Mouse (Mus musculus): ENCODE data around the gene Ccnd3. TPM values are rescaled to one million over a fixed set of nuclear protein-coding genes. Genes with fewer than 3 reads are reported as not detected.

The Ccnd3 gene
- polyA plus RNA-seq, 1 experiment from 2014 or later, result 428 TPM

- 8% methylated on average over 25 of the region's 25 CpGs for WGBS
- no peak overlapping the region for H3K4me3 ChIP-seq (ENCODE audit: low read depth, low read length)
- no peaks in the 10 kb centered on the region for H3K27me3 ChIP-seq (ENCODE audit: control insufficient read depth, insufficient read depth, low read length)
- peaks cover 28% of the 10 kb centered on the region for H3K4me1 ChIP-seq (ENCODE audit: control insufficient read depth, insufficient read depth, low read length)
- H3K9ac ChIP-seq (replicated peaks; ENCODE audit: low read depth, low read length), result no peak overlapping the region; the same call in 1 of the 2 replicates
- peak; percentile 90 for ATAC-seq (ENCODE audit: insufficient number of reproducible peaks, insufficient read depth, low FRiP score, low read depth)
- peak overlapping the region; percentile 37 for H3K4me2 ChIP-seq (replicated peaks; ENCODE audit: low read depth, low read length)
- no peaks in the 10 kb centered on the region for H3K9me3 ChIP-seq (ENCODE audit: control insufficient read depth, low read depth, low read length)
- no peaks in the 10 kb centered on the region for H3K36me3 ChIP-seq (ENCODE audit: control insufficient read depth, insufficient read depth, low read length)
- peak overlapping the region; percentile 94 for H3K27ac ChIP-seq (ENCODE audit: low read length)
These were observed 6.5 kb downstream of the Ccnd3 start for GRCm38 (mm10) chr17:47511111-47512020.

DNA sequence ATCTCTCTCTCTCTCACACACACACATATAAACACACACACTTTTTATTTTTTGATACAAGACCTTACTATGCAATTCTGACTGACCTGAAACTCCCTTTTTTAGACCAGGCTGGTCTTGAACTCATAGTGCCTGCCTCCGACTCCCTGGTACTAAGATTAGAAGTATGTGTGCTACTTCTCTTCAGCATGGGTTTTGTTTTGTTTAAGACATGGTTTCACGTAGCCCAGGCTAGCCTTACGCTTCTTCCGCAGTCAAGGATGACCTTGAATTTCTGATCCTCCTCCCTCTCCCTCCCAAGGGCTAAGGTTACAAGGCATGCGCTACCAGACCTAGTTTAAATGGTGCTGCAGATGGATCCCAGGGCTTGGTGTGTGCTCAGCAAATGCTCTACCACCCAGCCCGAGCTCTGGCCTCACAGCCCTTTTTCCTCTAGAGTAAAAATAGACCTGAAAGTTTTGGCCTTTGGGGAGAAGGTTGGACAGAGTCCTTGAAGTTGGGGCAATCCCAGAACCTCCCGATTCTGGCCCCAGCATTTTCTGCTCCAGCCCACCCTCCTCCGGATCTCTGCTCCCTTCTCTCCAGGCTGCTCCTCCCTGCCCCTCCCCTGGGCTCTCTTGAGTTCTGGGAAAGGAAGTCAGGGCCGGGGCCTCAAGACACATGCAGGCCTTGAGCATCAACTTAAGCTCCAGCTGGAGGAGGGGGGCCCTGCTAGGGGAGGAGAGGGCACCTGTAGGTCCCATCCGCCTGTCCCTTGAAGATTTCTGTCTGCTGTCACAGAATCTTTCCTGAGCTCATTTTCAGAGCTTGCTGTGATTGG is 8.3 kb downstream of the Ccnd3 start:
- 47% methylated on average over 10 of the region's 10 CpGs for WGBS
- no peak for ATAC-seq (ENCODE audit: insufficient number of reproducible peaks, insufficient read depth, low FRiP score, low read depth)
- Histone ChIP-seq H3K4me1 (ENCODE audit: control insufficient read depth, insufficient read depth, low read length) (peaks cover 28% of the 10 kb centered on the region), H3K4me2 (replicated peaks; ENCODE audit: low read depth, low read length) (no peak overlapping the region), H3K36me3 (ENCODE audit: control insufficient read depth, insufficient read depth, low read length) (no peaks in the 10 kb centered on the region), H3K27me3 (ENCODE audit: control insufficient read depth, insufficient read depth, low read length) (no peaks in the 10 kb centered on the region), H3K4me3 (ENCODE audit: low read depth, low read length) (no peak overlapping the region), H3K9me3 (ENCODE audit: control insufficient read depth, low read depth, low read length) (no peaks in the 10 kb centered on the region), H3K27ac (ENCODE audit: low read length) (peak overlapping the region; percentile 66), H3K9ac (replicated peaks; ENCODE audit: low read depth, low read length) (no peak overlapping the region)

- WGBS, result 79% methylated on average over 7 of the region's 7 CpGs
- no peak overlapping the region for H3K4me2 ChIP-seq (replicated peaks; ENCODE audit: low read depth, low read length)
- H3K27me3 ChIP-seq (ENCODE audit: control insufficient read depth, insufficient read depth, low read length), result no peaks in the 10 kb centered on the region
- H3K4me3 ChIP-seq (ENCODE audit: low read depth, low read length), result no peak overlapping the region
- no peaks in the 10 kb centered on the region for H3K9me3 ChIP-seq (ENCODE audit: control insufficient read depth, low read depth, low read length)
- H3K27ac ChIP-seq (ENCODE audit: low read length), result no peak overlapping the region
- ATAC-seq (ENCODE audit: insufficient number of reproducible peaks, insufficient read depth, low FRiP score, low read depth), result no peak
- H3K36me3 ChIP-seq (ENCODE audit: control insufficient read depth, insufficient read depth, low read length), result no peaks in the 10 kb centered on the region
- no peak overlapping the region for H3K9ac ChIP-seq (replicated peaks; ENCODE audit: low read depth, low read length)
- peaks cover 39% of the 10 kb centered on the region for H3K4me1 ChIP-seq (ENCODE audit: control insufficient read depth, insufficient read depth, low read length)
These were observed 10.5 kb downstream of the Ccnd3 start for GRCm38 (mm10) chr17:47515180-47515844.

DNA sequence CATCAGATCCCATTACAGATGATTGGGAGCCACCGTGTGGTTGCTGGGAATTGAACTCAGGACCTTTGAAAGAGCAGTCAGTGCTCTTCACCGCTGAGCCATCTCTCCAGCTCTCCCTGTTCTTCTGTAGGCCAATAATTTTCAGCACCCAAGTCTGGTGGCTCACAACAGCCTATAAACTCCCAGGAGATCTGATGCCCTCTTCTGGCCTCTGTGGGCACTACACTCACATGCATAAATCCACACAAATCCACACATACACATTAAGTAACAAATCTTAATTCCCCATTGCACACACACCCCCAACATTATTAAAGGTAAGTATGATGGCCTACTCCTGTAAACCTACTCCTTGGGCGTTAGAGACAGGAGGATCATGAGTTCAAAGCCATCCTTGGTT is 11.4 kb downstream of the Ccnd3 start:
- H3K4me1 ChIP-seq (ENCODE audit: control insufficient read depth, insufficient read depth, low read length), result peaks cover 40% of the 10 kb centered on the region
- H3K4me3 ChIP-seq (ENCODE audit: low read depth, low read length), result no peak overlapping the region
- H3K27me3 ChIP-seq (ENCODE audit: control insufficient read depth, insufficient read depth, low read length), result no peaks in the 10 kb centered on the region
- no peak overlapping the region for H3K9ac ChIP-seq (replicated peaks; ENCODE audit: low read depth, low read length)
- H3K9me3 ChIP-seq (ENCODE audit: control insufficient read depth, low read depth, low read length), result no peaks in the 10 kb centered on the region
- no peak for ATAC-seq (ENCODE audit: insufficient number of reproducible peaks, insufficient read depth, low FRiP score, low read depth)
- no peak overlapping the region for H3K4me2 ChIP-seq (replicated peaks; ENCODE audit: low read depth, low read length)
- 95% methylated on average over 3 of the region's 3 CpGs for WGBS
- H3K36me3 ChIP-seq (ENCODE audit: control insufficient read depth, insufficient read depth, low read length), result no peaks in the 10 kb centered on the region
- H3K27ac ChIP-seq (ENCODE audit: low read length), result no peak overlapping the region

GRCm38 (mm10) chr17:47518205-47518604 is 13.4 kb downstream of the Ccnd3 start:
- Histone ChIP-seq H3K4me3 (ENCODE audit: low read depth, low read length) (no peak overlapping the region), H3K9me3 (ENCODE audit: control insufficient read depth, low read depth, low read length) (no peaks in the 10 kb centered on the region), H3K9ac (replicated peaks; ENCODE audit: low read depth, low read length) (no peak overlapping the region), H3K27me3 (ENCODE audit: control insufficient read depth, insufficient read depth, low read length) (no peaks in the 10 kb centered on the region), H3K4me2 (replicated peaks; ENCODE audit: low read depth, low read length) (0 out of 2 replicates have a peak overlapping the region, but pooled peaks have one; percentile 20), H3K4me1 (ENCODE audit: control insufficient read depth, insufficient read depth, low read length) (peaks cover 51% of the 10 kb centered on the region), H3K36me3 (ENCODE audit: control insufficient read depth, insufficient read depth, low read length) (no peaks in the 10 kb centered on the region), H3K27ac (ENCODE audit: low read length) (peak overlapping the region; percentile 99)
- WGBS, result 16% methylated on average over 8 of the region's 8 CpGs
- ATAC-seq (ENCODE audit: insufficient number of reproducible peaks, insufficient read depth, low FRiP score, low read depth), result peak; percentile 31

- WGBS, result 2% methylated on average over 17 of the region's 17 CpGs
- H3K4me3 ChIP-seq (ENCODE audit: low read depth, low read length), result no peak overlapping the region
- peaks cover 56% of the 10 kb centered on the region for H3K4me1 ChIP-seq (ENCODE audit: control insufficient read depth, insufficient read depth, low read length)
- peak overlapping the region; percentile 99 for H3K27ac ChIP-seq (ENCODE audit: low read length)
- no peaks in the 10 kb centered on the region for H3K27me3 ChIP-seq (ENCODE audit: control insufficient read depth, insufficient read depth, low read length)
- no peaks in the 10 kb centered on the region for H3K9me3 ChIP-seq (ENCODE audit: control insufficient read depth, low read depth, low read length)
- peak overlapping the region; percentile 22 for H3K4me2 ChIP-seq (replicated peaks; ENCODE audit: low read depth, low read length)
- ATAC-seq (ENCODE audit: insufficient number of reproducible peaks, insufficient read depth, low FRiP score, low read depth), result peak; percentile 92
- no peaks in the 10 kb centered on the region for H3K36me3 ChIP-seq (ENCODE audit: control insufficient read depth, insufficient read depth, low read length)
- peak overlapping the region; percentile 18; the same call in 1 of the 2 replicates for H3K9ac ChIP-seq (replicated peaks; ENCODE audit: low read depth, low read length)
These were observed 16.9 kb downstream of the Ccnd3 start for GRCm38 (mm10) chr17:47521551-47522258.

DNA sequence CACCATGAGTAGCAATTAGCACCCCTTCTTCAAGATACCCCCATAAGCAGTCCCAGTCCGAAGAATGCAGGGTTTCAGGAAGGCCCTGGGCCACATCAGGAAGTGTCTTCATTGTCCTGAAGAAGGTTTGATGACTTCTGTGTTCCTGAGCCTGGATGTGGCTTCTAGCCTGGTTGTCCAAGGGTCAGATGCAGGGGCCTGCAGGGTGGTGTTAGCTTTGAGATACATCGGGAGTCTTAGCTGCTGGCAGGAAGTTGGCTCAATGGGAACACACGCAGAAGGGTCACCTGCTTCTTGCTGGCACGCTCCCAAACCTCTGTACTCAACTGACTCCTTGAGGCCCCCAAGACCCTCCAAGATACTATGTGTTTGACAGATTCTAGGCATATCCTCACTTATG is 17.7 kb downstream of the Ccnd3 start:
- Histone ChIP-seq H3K4me2 (replicated peaks; ENCODE audit: low read depth, low read length) (peak overlapping the region; percentile 22; the same call in 1 of the 2 replicates), H3K9me3 (ENCODE audit: control insufficient read depth, low read depth, low read length) (no peaks in the 10 kb centered on the region), H3K9ac (replicated peaks; ENCODE audit: low read depth, low read length) (peak overlapping the region; percentile 18; the same call in 1 of the 2 replicates), H3K27me3 (ENCODE audit: control insufficient read depth, insufficient read depth, low read length) (no peaks in the 10 kb centered on the region), H3K27ac (ENCODE audit: low read length) (peak overlapping the region; percentile 99), H3K4me1 (ENCODE audit: control insufficient read depth, insufficient read depth, low read length) (peaks cover 60% of the 10 kb centered on the region), H3K4me3 (ENCODE audit: low read depth, low read length) (no peak overlapping the region), H3K36me3 (ENCODE audit: control insufficient read depth, insufficient read depth, low read length) (no peaks in the 10 kb centered on the region)
- ATAC-seq (ENCODE audit: insufficient number of reproducible peaks, insufficient read depth, low FRiP score, low read depth), result no peak
- 37% methylated on average over 4 of the region's 4 CpGs for WGBS

All from stomach, embryonic 14.5 days (tissue).